Mouse (Mus musculus) CD4-positive, CD25-positive, alpha-beta regulatory T cell, adult 4 months (primary cell): ENCODE data around the gene H2-Eb2. TPM values are rescaled to one million over a fixed set of nuclear protein-coding genes. Genes with fewer than 3 reads are reported as not detected.

Source experiments
- ATAC-seq: one replicate; pipeline ENCODE4 v1.8.0; 2017
- polyA plus RNA-seq, 2 experiments: library from polyadenylated mRNA; unstranded; fragments of 100-300 nt; shearing (Covaris generic); gene quantifications; one replicate each; pipeline ENCODE4 v1.2.1; 2017

H2-Eb2 gene
- polyA plus RNA-seq: under 1 TPM in 1 of 2 experiments, not detected in 1; 0.18 TPM

- no peak for ATAC-seq
These were observed at the start of gene H2-Eb2 for GRCm38 (mm10) chr17:34325436-34325835. H2-Eb2 (plus strand) TSS chr17:34325665.

- ATAC-seq: no peak
These were observed 44.9 kb upstream of the H2-Eb2 start for GRCm38 (mm10) chr17:34280499-34281038.

- ATAC-seq: no peak
These were observed 43.6 kb upstream of the H2-Eb2 start for GRCm38 (mm10) chr17:34281836-34282235.

- ATAC-seq: no peak
These were observed 40.1 kb upstream of the H2-Eb2 start for GRCm38 (mm10) chr17:34285371-34285770.

GRCm38 (mm10) chr17:34285848-34286247 lies 39.6 kb upstream of the H2-Eb2 start:
- no peak for ATAC-seq

GRCm38 (mm10) chr17:34286501-34286900 lies 39.0 kb upstream of the H2-Eb2 start:
- no peak for ATAC-seq

GRCm38 (mm10) chr17:34286999-34287398 lies 38.5 kb upstream of the H2-Eb2 start:
- ATAC-seq: no peak

- ATAC-seq: peak; percentile 99
These were observed 37.8 kb upstream of the H2-Eb2 start, which contains the start of gene H2-Aa for GRCm38 (mm10) chr17:34287648-34288047. H2-Aa (minus strand) TSS chr17:34287823.

GRCm38 (mm10) chr17:34288131-34288530 lies 37.3 kb upstream of the H2-Eb2 start:
- ATAC-seq: no peak

- ATAC-seq: peak; percentile 66
These were observed 33.9 kb upstream of the H2-Eb2 start for GRCm38 (mm10) chr17:34291609-34292008.

- ATAC-seq: no peak
These were observed 32.9 kb upstream of the H2-Eb2 start for GRCm38 (mm10) chr17:34292570-34292969.

- peak; percentile 25 for ATAC-seq
These were observed 31.9 kb upstream of the H2-Eb2 start for GRCm38 (mm10) chr17:34293533-34293932.

GRCm38 (mm10) chr17:34294249-34294648 lies 31.2 kb upstream of the H2-Eb2 start:
- ATAC-seq: no peak

- no peak for ATAC-seq
These were observed 30.2 kb upstream of the H2-Eb2 start for GRCm38 (mm10) chr17:34295307-34295706.

GRCm38 (mm10) chr17:34295891-34296794 lies 29.3 kb upstream of the H2-Eb2 start:
- peak; percentile 82 for ATAC-seq

- no peak for ATAC-seq
These were observed 26.1 kb upstream of the H2-Eb2 start for GRCm38 (mm10) chr17:34299356-34299755.

- no peak for ATAC-seq
These were observed 25.4 kb upstream of the H2-Eb2 start for GRCm38 (mm10) chr17:34300071-34300470.

- no peak for ATAC-seq
These were observed 24.5 kb upstream of the H2-Eb2 start for GRCm38 (mm10) chr17:34300691-34301566.

- ATAC-seq: no peak
These were observed 23.7 kb upstream of the H2-Eb2 start for GRCm38 (mm10) chr17:34301670-34302190.

- ATAC-seq: no peak
These were observed 21.7 kb upstream of the H2-Eb2 start for GRCm38 (mm10) chr17:34303789-34304188.

GRCm38 (mm10) chr17:34304751-34305150 lies 20.7 kb upstream of the H2-Eb2 start:
- peak; percentile 82 for ATAC-seq

GRCm38 (mm10) chr17:34305380-34306030 lies 20.0 kb upstream of the H2-Eb2 start, which contains the start of gene H2-Eb1:
H2-Eb1 (plus strand) TSS chr17:34305867.
- ATAC-seq: peak; percentile 85
